Mouse (Mus musculus): ENCODE measurements around the gene Cacna1i. TPM values are rescaled to one million over a fixed set of nuclear protein-coding genes. Genes with fewer than 3 reads are reported as not detected.

Gene Cacna1i
- polyA plus RNA-seq, 1 experiment from 2014 or later = not detected

- Histone ChIP-seq H3K4me1 (ENCODE audit: control insufficient read depth, low read depth, low read length) (peaks cover 32% of the 10 kb centered on the region), H3K4me2 (ENCODE audit: low read depth, low read length) (peak within 1 kb of the TSS; percentile 79), H3K9ac (ENCODE audit: low read depth, low read length) (peak within 1 kb of the TSS; percentile 86), H3K36me3 (ENCODE audit: control insufficient read depth, insufficient read depth) (peaks cover 8% of the 10 kb centered on the region), H3K27me3 (ENCODE audit: control insufficient read depth, insufficient read depth, low read depth, low read length) (no peaks in the 10 kb centered on the region), H3K9me3 (replicated peaks; ENCODE audit: control insufficient read depth, low read length) (no peaks in the 10 kb centered on the region), H3K27ac (ENCODE audit: low read length) (peak within 1 kb of the TSS; percentile 78), H3K4me3 (ENCODE audit: low read depth, low read length) (peak within 1 kb of the TSS; percentile 75)
- under 1% methylated on average over 66 of the region's 66 CpGs for WGBS (ENCODE audit: insufficient replicate concordance)
- peak; percentile 96 for ATAC-seq (ENCODE audit: low read depth)
Observed at GRCm38 (mm10) chr15:80263610-80264575, 23.1 kb upstream of the Cacna1i start, which contains the start of gene Rps19bp1. Gene Rps19bp1 (minus strand): TSS chr15:80264315.

- peaks cover 3% of the 10 kb centered on the region; the same call in 1 of the 2 replicates for H3K9me3 ChIP-seq (replicated peaks; ENCODE audit: control insufficient read depth, low read length)
- WGBS (ENCODE audit: insufficient replicate concordance) = 0% methylated on average over 2 of the region's 2 CpGs
- no peak overlapping the region for H3K9ac ChIP-seq (ENCODE audit: low read depth, low read length)
- no peaks in the 10 kb centered on the region for H3K36me3 ChIP-seq (ENCODE audit: control insufficient read depth, insufficient read depth)
- no peak overlapping the region for H3K4me3 ChIP-seq (ENCODE audit: low read depth, low read length)
- no peak overlapping the region for H3K27ac ChIP-seq (ENCODE audit: low read length)
- H3K27me3 ChIP-seq (ENCODE audit: control insufficient read depth, insufficient read depth, low read depth, low read length) = no peaks in the 10 kb centered on the region
- no peak for ATAC-seq (ENCODE audit: low read depth)
- H3K4me1 ChIP-seq (ENCODE audit: control insufficient read depth, low read depth, low read length) = peaks cover 16% of the 10 kb centered on the region
- no peak overlapping the region for H3K4me2 ChIP-seq (ENCODE audit: low read depth, low read length)
Observed at GRCm38 (mm10) chr15:80266281-80266680, 20.8 kb upstream of the Cacna1i start.

- Histone ChIP-seq H3K27ac (ENCODE audit: low read length) (no peak overlapping the region), H3K4me3 (ENCODE audit: low read depth, low read length) (no peak overlapping the region)
- WGBS (ENCODE audit: insufficient replicate concordance) = 50% methylated on average over 3 of the region's 3 CpGs
Observed at GRCm38 (mm10) chr15:80271858-80272396, 15.1 kb upstream of the Cacna1i start.

GRCm38 (mm10) chr15:80277107-80277506, 9.9 kb upstream of the Cacna1i start:
- no peak for ATAC-seq (ENCODE audit: low read depth)
- H3K27me3 ChIP-seq (ENCODE audit: control insufficient read depth, insufficient read depth, low read depth, low read length) = peaks cover 2% of the 10 kb centered on the region; the same call in 1 of the 2 replicates

More at GRCm38 (mm10) chr15:80271858-80272396, 15.1 kb upstream of the Cacna1i start:
- Histone ChIP-seq H3K4me2 (ENCODE audit: low read depth, low read length) (no peak overlapping the region), H3K9me3 (replicated peaks; ENCODE audit: control insufficient read depth, low read length) (peaks cover 3% of the 10 kb centered on the region; the same call in 1 of the 2 replicates), H3K9ac (ENCODE audit: low read depth, low read length) (no peak overlapping the region), H3K4me1 (ENCODE audit: control insufficient read depth, low read depth, low read length) (no peaks in the 10 kb centered on the region), H3K27me3 (ENCODE audit: control insufficient read depth, insufficient read depth, low read depth, low read length) (peaks cover 2% of the 10 kb centered on the region; the same call in 1 of the 2 replicates), H3K36me3 (ENCODE audit: control insufficient read depth, insufficient read depth) (no peaks in the 10 kb centered on the region)
- ATAC-seq (ENCODE audit: low read depth) = no peak

GRCm38 (mm10) chr15:80277625-80278024, 9.4 kb upstream of the Cacna1i start:
- Histone ChIP-seq H3K4me1 (ENCODE audit: control insufficient read depth, low read depth, low read length) (no peaks in the 10 kb centered on the region), H3K4me3 (ENCODE audit: low read depth, low read length) (no peak overlapping the region), H3K4me2 (ENCODE audit: low read depth, low read length) (no peak overlapping the region), H3K27ac (ENCODE audit: low read length) (no peak overlapping the region), H3K27me3 (ENCODE audit: control insufficient read depth, insufficient read depth, low read depth, low read length) (peaks cover 2% of the 10 kb centered on the region; the same call in 1 of the 2 replicates), H3K9ac (ENCODE audit: low read depth, low read length) (no peak overlapping the region), H3K36me3 (ENCODE audit: control insufficient read depth, insufficient read depth) (no peaks in the 10 kb centered on the region), H3K9me3 (replicated peaks; ENCODE audit: control insufficient read depth, low read length) (no peaks in the 10 kb centered on the region)
- ATAC-seq (ENCODE audit: low read depth) = no peak
- WGBS (ENCODE audit: insufficient replicate concordance) = 0% methylated on average over 6 of the region's 6 CpGs

More at GRCm38 (mm10) chr15:80277107-80277506, 9.9 kb upstream of the Cacna1i start:
- no peak overlapping the region for H3K4me3 ChIP-seq (ENCODE audit: low read depth, low read length)
- no peaks in the 10 kb centered on the region for H3K36me3 ChIP-seq (ENCODE audit: control insufficient read depth, insufficient read depth)
- no peak overlapping the region for H3K9ac ChIP-seq (ENCODE audit: low read depth, low read length)
- H3K4me1 ChIP-seq (ENCODE audit: control insufficient read depth, low read depth, low read length) = no peaks in the 10 kb centered on the region
- no peak overlapping the region for H3K27ac ChIP-seq (ENCODE audit: low read length)
- no peak overlapping the region for H3K4me2 ChIP-seq (ENCODE audit: low read depth, low read length)
- 32% methylated on average over 9 of the region's 9 CpGs for WGBS (ENCODE audit: insufficient replicate concordance)
- no peaks in the 10 kb centered on the region for H3K9me3 ChIP-seq (replicated peaks; ENCODE audit: control insufficient read depth, low read length)

GRCm38 (mm10) chr15:80278121-80278759, 8.8 kb upstream of the Cacna1i start:
- H3K4me2 ChIP-seq (ENCODE audit: low read depth, low read length) = no peak overlapping the region
- H3K27me3 ChIP-seq (ENCODE audit: control insufficient read depth, insufficient read depth, low read depth, low read length) = peaks cover 2% of the 10 kb centered on the region
- H3K36me3 ChIP-seq (ENCODE audit: control insufficient read depth, insufficient read depth) = no peaks in the 10 kb centered on the region
- H3K4me1 ChIP-seq (ENCODE audit: control insufficient read depth, low read depth, low read length) = no peaks in the 10 kb centered on the region
- H3K4me3 ChIP-seq (ENCODE audit: low read depth, low read length) = no peak overlapping the region
- no peak for ATAC-seq (ENCODE audit: low read depth)
- no peaks in the 10 kb centered on the region for H3K9me3 ChIP-seq (replicated peaks; ENCODE audit: control insufficient read depth, low read length)
- WGBS (ENCODE audit: insufficient replicate concordance) = 53% methylated on average over 5 of the region's 5 CpGs
- H3K27ac ChIP-seq (ENCODE audit: low read length) = no peak overlapping the region
- no peak overlapping the region for H3K9ac ChIP-seq (ENCODE audit: low read depth, low read length)

GRCm38 (mm10) chr15:80279053-80279452, 8.0 kb upstream of the Cacna1i start:
- H3K27me3 ChIP-seq (ENCODE audit: control insufficient read depth, insufficient read depth, low read depth, low read length) = peaks cover 8% of the 10 kb centered on the region
- no peak overlapping the region for H3K9ac ChIP-seq (ENCODE audit: low read depth, low read length)
- no peaks in the 10 kb centered on the region for H3K9me3 ChIP-seq (replicated peaks; ENCODE audit: control insufficient read depth, low read length)
- no peak overlapping the region for H3K4me2 ChIP-seq (ENCODE audit: low read depth, low read length)
- H3K4me1 ChIP-seq (ENCODE audit: control insufficient read depth, low read depth, low read length) = no peaks in the 10 kb centered on the region
- H3K36me3 ChIP-seq (ENCODE audit: control insufficient read depth, insufficient read depth) = no peaks in the 10 kb centered on the region
- no peak for ATAC-seq (ENCODE audit: low read depth)
- H3K4me3 ChIP-seq (ENCODE audit: low read depth, low read length) = no peak overlapping the region
- H3K27ac ChIP-seq (ENCODE audit: low read length) = no peak overlapping the region
- 57% methylated on average over 2 of the region's 2 CpGs for WGBS (ENCODE audit: insufficient replicate concordance)

- no peaks in the 10 kb centered on the region for H3K36me3 ChIP-seq (ENCODE audit: control insufficient read depth, insufficient read depth)
- no peak for ATAC-seq (ENCODE audit: low read depth)
- no peak overlapping the region for H3K4me3 ChIP-seq (ENCODE audit: low read depth, low read length)
- H3K27me3 ChIP-seq (ENCODE audit: control insufficient read depth, insufficient read depth, low read depth, low read length) = peaks cover 17% of the 10 kb centered on the region
- H3K4me1 ChIP-seq (ENCODE audit: control insufficient read depth, low read depth, low read length) = no peaks in the 10 kb centered on the region
- H3K4me2 ChIP-seq (ENCODE audit: low read depth, low read length) = no peak overlapping the region
- no peak overlapping the region for H3K9ac ChIP-seq (ENCODE audit: low read depth, low read length)
- no peak overlapping the region for H3K27ac ChIP-seq (ENCODE audit: low read length)
- H3K9me3 ChIP-seq (replicated peaks; ENCODE audit: control insufficient read depth, low read length) = no peaks in the 10 kb centered on the region
- 15% methylated on average over 6 of the region's 6 CpGs for WGBS (ENCODE audit: insufficient replicate concordance)
Observed at GRCm38 (mm10) chr15:80280646-80281045, 6.4 kb upstream of the Cacna1i start.
